In genomic region chr5:53551394-53551793, GRCm38 (mm10) we compare ENCODE assay signal across 32 mouse cellular contexts.
A peak's percentile ranks its signal among the peaks of the same experiment; 100 is the strongest.
DNase-seq lines count a peak whose midpoint lies in the region; ATAC-seq and TF ChIP-seq lines count a peak whose summit lies in the region.
"Had no signal": no experiment of that assay in that cellular context is flagged by ENCODE, and none has a peak within 500 bp of the region (broad histone marks: within the 10 kb centered on the region; RNA-seq: fewer than 3 reads in every experiment).

No protein-coding gene starts in this region.

- no peaks in the 10 kb centered on the region for H3K79me3 ChIP-seq in C2C12 (ENCODE audit: low read depth)

- H3K4me3 ChIP-seq in C2C12 (ENCODE audit: insufficient read depth, poor library complexity, severe bottlenecking): no peak overlapping the region
- no peak overlapping the region for H3K4me3 ChIP-seq in limb, embryonic 14.5 days (replicated peaks; ENCODE audit: low read length)
- no peak overlapping the region for H3K4me3 ChIP-seq in intestine, postnatal 0 days (ENCODE audit: low read depth, low read length)
- no peak overlapping the region for H3K4me3 ChIP-seq in forebrain, embryonic 13.5 days
- H3K4me3 ChIP-seq: erythroblast, embryonic 14.5 days; forebrain, embryonic 12.5 days; heart, adult 2 months; heart, embryonic 15.5 days; hindbrain, embryonic 12.5 days; intestine, embryonic 15.5 days; liver, embryonic 12.5 days; midbrain, embryonic 12.5 days; neural tube, embryonic 13.5 days had no signal

- no peaks in the 10 kb centered on the region for H3K79me2 ChIP-seq in C2C12 (ENCODE audit: control insufficient read depth, insufficient read depth)

- no peak for ATAC-seq in limb, embryonic 14.5 days (ENCODE audit: low FRiP score, low read depth)
- ATAC-seq in intestine, postnatal 0 days: no peak
- ATAC-seq in forebrain, embryonic 13.5 days: no peak
- ATAC-seq: activated CD4-positive, CD25-positive, alpha-beta regulatory T cell, adult 4 months; hindbrain, postnatal 0 days; intestine, embryonic 15.5 days; liver, embryonic 12.5 days; lung, postnatal 0 days had no signal

- H3K9me3 ChIP-seq in limb, embryonic 14.5 days (ENCODE audit: control insufficient read depth, low read length): no peaks in the 10 kb centered on the region
- H3K9me3 ChIP-seq in intestine, postnatal 0 days (ENCODE audit: control insufficient read depth): no peaks in the 10 kb centered on the region
- no peaks in the 10 kb centered on the region for H3K9me3 ChIP-seq in forebrain, embryonic 13.5 days (replicated peaks)
- H3K9me3 ChIP-seq: forebrain, embryonic 12.5 days; heart, embryonic 15.5 days; hindbrain, embryonic 12.5 days; intestine, embryonic 15.5 days; liver, embryonic 12.5 days; megakaryocyte, embryonic 14.5 days; midbrain, embryonic 12.5 days; neural tube, embryonic 13.5 days had no signal

- H3K27ac ChIP-seq in limb, embryonic 14.5 days (replicated peaks; ENCODE audit: low read depth, low read length): no peak overlapping the region
- no peak overlapping the region for H3K27ac ChIP-seq in intestine, postnatal 0 days (ENCODE audit: low read depth, low read length)
- H3K27ac ChIP-seq in forebrain, embryonic 13.5 days: no peak overlapping the region
- H3K27ac ChIP-seq: forebrain, embryonic 12.5 days; heart, adult 2 months; heart, embryonic 15.5 days; hindbrain, embryonic 12.5 days; hindbrain, postnatal 0 days; intestine, embryonic 15.5 days; liver, embryonic 12.5 days; midbrain, embryonic 12.5 days; neural tube, embryonic 13.5 days had no signal

- peaks cover 11% of the 10 kb centered on the region; the same call in 1 of the 2 replicates for H3K4me1 ChIP-seq in limb, embryonic 14.5 days (ENCODE audit: control insufficient read depth, insufficient read depth, low read length)
- no peaks in the 10 kb centered on the region for H3K4me1 ChIP-seq in intestine, postnatal 0 days (replicated peaks; ENCODE audit: control insufficient read depth, insufficient read depth, low read length)
- H3K4me1 ChIP-seq in forebrain, embryonic 13.5 days: no peaks in the 10 kb centered on the region
- H3K4me1 ChIP-seq: forebrain, embryonic 12.5 days; heart, embryonic 15.5 days; hindbrain, embryonic 12.5 days; intestine, embryonic 15.5 days; liver, embryonic 12.5 days; midbrain, embryonic 12.5 days; neural tube, embryonic 13.5 days had no signal

- no peak overlapping the region for H3K4me2 ChIP-seq in limb, embryonic 14.5 days (replicated peaks; ENCODE audit: low read depth, low read length, severe bottlenecking)
- H3K4me2 ChIP-seq in intestine, postnatal 0 days (replicated peaks; ENCODE audit: low read depth): no peak overlapping the region
- H3K4me2 ChIP-seq in forebrain, embryonic 13.5 days: no peak overlapping the region
- H3K4me2 ChIP-seq: forebrain, embryonic 12.5 days; heart, embryonic 15.5 days; hindbrain, embryonic 12.5 days; intestine, embryonic 15.5 days; liver, embryonic 12.5 days; midbrain, embryonic 12.5 days; neural tube, embryonic 13.5 days had no signal

- H3K27me3 ChIP-seq in C2C12 (ENCODE audit: control insufficient read depth, insufficient read depth, insufficient read length): no peaks in the 10 kb centered on the region
- H3K27me3 ChIP-seq in limb, embryonic 14.5 days (ENCODE audit: control insufficient read depth, insufficient read depth, low read length): no peaks in the 10 kb centered on the region
- no peaks in the 10 kb centered on the region for H3K27me3 ChIP-seq in intestine, postnatal 0 days (replicated peaks; ENCODE audit: control insufficient read depth, insufficient read depth, low read length)
- H3K27me3 ChIP-seq in forebrain, embryonic 13.5 days: no peaks in the 10 kb centered on the region
- H3K27me3 ChIP-seq: forebrain, embryonic 12.5 days; heart, embryonic 15.5 days; hindbrain, embryonic 12.5 days; intestine, embryonic 15.5 days; liver, embryonic 12.5 days; megakaryocyte, embryonic 14.5 days; midbrain, embryonic 12.5 days; neural tube, embryonic 13.5 days had no signal

- no peak overlapping the region for H3ac ChIP-seq in C2C12 (ENCODE audit: control insufficient read depth, insufficient read length, low read depth)

- no peak overlapping the region for H3K9ac ChIP-seq in limb, embryonic 14.5 days (ENCODE audit: low read depth, low read length, severe bottlenecking)
- H3K9ac ChIP-seq in intestine, postnatal 0 days (ENCODE audit: low read depth, low read length): no peak overlapping the region
- H3K9ac ChIP-seq in forebrain, embryonic 13.5 days: no peak overlapping the region
- H3K9ac ChIP-seq: forebrain, embryonic 12.5 days; heart, embryonic 15.5 days; hindbrain, embryonic 12.5 days; intestine, embryonic 15.5 days; liver, embryonic 12.5 days; midbrain, embryonic 12.5 days; neural tube, embryonic 13.5 days had no signal

- TF ChIP-seq CTCF in C2C12 (IDR thresholded peaks at IDR 0.05; ENCODE audit: control insufficient read depth, insufficient read depth, insufficient read length): no peak
- no peak for TF ChIP-seq CTCF in intestine, postnatal 0 days (IDR thresholded peaks at IDR 0.05; ENCODE audit: low read depth)

- no peaks in the 10 kb centered on the region for H3K36me3 ChIP-seq in C2C12 (ENCODE audit: control insufficient read depth, insufficient read depth)
- no peaks in the 10 kb centered on the region for H3K36me3 ChIP-seq in limb, embryonic 14.5 days (ENCODE audit: control insufficient read depth, insufficient read depth, low read length)
- no peaks in the 10 kb centered on the region for H3K36me3 ChIP-seq in intestine, postnatal 0 days (ENCODE audit: control insufficient read depth, insufficient read depth)
- H3K36me3 ChIP-seq in forebrain, embryonic 13.5 days (ENCODE audit: poor library complexity, severe bottlenecking): no peaks in the 10 kb centered on the region
- H3K36me3 ChIP-seq: forebrain, embryonic 12.5 days; heart, embryonic 15.5 days; hindbrain, embryonic 12.5 days; intestine, embryonic 15.5 days; liver, embryonic 12.5 days; midbrain, embryonic 12.5 days; neural tube, embryonic 13.5 days had no signal

- no peak for TF ChIP-seq POLR2A in limb, embryonic 14.5 days (IDR thresholded peaks at IDR 0.05; ENCODE audit: borderline replicate concordance, extremely low read depth, insufficient read depth, insufficient read length)

- peak; percentile 48 for DNase-seq in adrenal gland, postnatal 14 days
- DNase-seq in adrenal gland, postnatal 4 days (ENCODE audit: low spot score in 2 of 2): no peak
- peak; percentile 80 for DNase-seq in NIH3T3 (ENCODE audit: low read depth)
- peak; percentile 26 for DNase-seq in limb, embryonic 14.5 days (ENCODE audit: low spot score)
- DNase-seq in cerebellum, adult 8-10 months: no peak
- DNase-seq: B cell, adult 2 months; cerebellum, adult 11-12 months; cerebellum, postnatal 10 days; gastrocnemius, postnatal 25 days; heart, adult 2 months; kidney, adult 8-10 months; kidney, postnatal 10 days; layer of hippocampus, postnatal 36 days; lung, adult 18-20 months; lung, postnatal 4 days; right cerebral cortex, postnatal 4 days; thymus, postnatal 4 days had no signal

- 54% methylated on average over 6 of the region's 6 CpGs for WGBS in limb, embryonic 14.5 days
- WGBS in intestine, postnatal 0 days: 84% methylated on average over 6 of the region's 6 CpGs
- WGBS in forebrain, embryonic 13.5 days: 79% methylated on average over 6 of the region's 6 CpGs

TF ChIP-seq in C2C12, 6 proteins besides CTCF, POLR2A, EP300 and RAD21:
- TF ChIP-seq CEBPB (IDR thresholded peaks at IDR 0.05; ENCODE audit: low read depth) (peak; percentile 17), MYOG (IDR thresholded peaks at IDR 0.05; ENCODE audit: control insufficient read depth, extremely low read depth, insufficient read length) (no peak)

Comparison
In these comparisons a context has a peak if more than half of its experiments do, and no peak if none do; other contexts are left out.
1. DNase-seq: peak in adrenal gland, postnatal 14 days (single experiment), NIH3T3 (single experiment) and limb, embryonic 14.5 days (single experiment); none in adrenal gland, postnatal 4 days (0 of 2) and cerebellum, adult 8-10 months (single experiment).